Mouse (Mus musculus) kidney, embryonic 14.5 days (tissue): ENCODE measurements at regions not wholly inside any gene's neighbourhood (a gene's known extent, or its start where the extent isn't known, plus 50 kb on each side); places are given as distances from the start of the nearest gene placed in this dataset.

Experiments used
- ATAC-seq: fragments of 200-750 bp; cut with Nextera tagmentation; 2 replicates; pipeline ENCODE4 v1.8.0; 2017; ENCODE audit warnings: moderate number of reproducible peaks, mild to moderate bottlenecking, moderate TSS enrichment, moderate library complexity; ENCODE audit not compliant: low FRiP score, low TSS enrichment
- H3K27ac ChIP-seq: fragments of 300-500 bp; sonication (generic); 2 replicates; pipeline ENCODE4 v1.5.1; 2014; ENCODE audit warnings: low read depth, mild to moderate bottlenecking, low read length, moderate library complexity, mixed read lengths
- H3K27me3 ChIP-seq: fragments of 300-500 bp; sonication (generic); 2 replicates; pipeline ENCODE4 v1.6.1; 2014; ENCODE audit warnings: mild to moderate bottlenecking, low read length; ENCODE audit not compliant: control insufficient read depth, insufficient read depth
- H3K36me3 ChIP-seq: fragments of 300-500 bp; sonication (generic); 2 replicates; pipeline ENCODE4 v1.6.1; 2014; ENCODE audit warnings: low read length, mixed read lengths; ENCODE audit not compliant: control insufficient read depth, insufficient read depth
- H3K4me1 ChIP-seq: fragments of 300-500 bp; sonication (generic); 2 replicates; pipeline ENCODE4 v1.6.1; 2014; ENCODE audit warnings: low read length, mixed read lengths; ENCODE audit not compliant: control insufficient read depth, insufficient read depth
- H3K4me2 ChIP-seq: fragments of 300-500 bp; sonication (generic); replicated peaks from 2 replicates; pipeline ENCODE4 v1.6.1; 2014; ENCODE audit warnings: low read depth, mild to moderate bottlenecking, low read length
- H3K4me3 ChIP-seq: fragments of 300-500 bp; sonication (generic); 2 replicates; pipeline ENCODE4 v1.5.1; 2014; ENCODE audit warnings: mild to moderate bottlenecking, low read length
- H3K9ac ChIP-seq: fragments of 300-500 bp; sonication (generic); 2 replicates; pipeline ENCODE4 v1.6.1; 2014; ENCODE audit warnings: low read depth, mild to moderate bottlenecking, low read length, moderate library complexity
- H3K9me3 ChIP-seq: fragments of 300-500 bp; sonication (generic); 2 replicates; pipeline ENCODE4 v1.6.1; 2016; ENCODE audit warnings: low read length; ENCODE audit not compliant: control insufficient read depth
- WGBS: fragments of 180-500 bp; shearing (Covaris S2); extraction: QIAGEN DNeasy Blood & Tissue Kit; methylation state at CpG from one replicate; pipeline ENCODE4 v1.1.7; 2014; 5-methylcytosine and 5-hydroxymethylcytosine counted together

GRCm38 (mm10) chr1:71814141-71814540 is 161.1 kb upstream of the Fn1 start:
- H3K27me3 ChIP-seq: no peaks in the 10 kb centered on the region
- H3K4me3 ChIP-seq: no peak overlapping the region
- no peaks in the 10 kb centered on the region for H3K4me1 ChIP-seq
- H3K36me3 ChIP-seq: no peaks in the 10 kb centered on the region
- H3K9me3 ChIP-seq: no peaks in the 10 kb centered on the region
- H3K4me2 ChIP-seq: no peak overlapping the region
- WGBS: 82% methylated on average over 4 of the region's 4 CpGs
- no peak overlapping the region for H3K9ac ChIP-seq
- ATAC-seq: no peak
- no peak overlapping the region for H3K27ac ChIP-seq

- no peak overlapping the region for H3K4me3 ChIP-seq
- ATAC-seq: no peak
- H3K27ac ChIP-seq: no peak overlapping the region
- WGBS: 97% methylated on average over 11 of the region's 11 CpGs
- H3K4me2 ChIP-seq: no peak overlapping the region
- no peaks in the 10 kb centered on the region for H3K36me3 ChIP-seq
- H3K4me1 ChIP-seq: no peaks in the 10 kb centered on the region
- no peaks in the 10 kb centered on the region for H3K27me3 ChIP-seq
- H3K9me3 ChIP-seq: no peaks in the 10 kb centered on the region
- no peak overlapping the region for H3K9ac ChIP-seq
These were observed 159.2 kb upstream of the Fn1 start for GRCm38 (mm10) chr1:71812171-71812695.

GRCm38 (mm10) chr1:71811196-71811788 is 158.3 kb upstream of the Fn1 start:
- no peaks in the 10 kb centered on the region for H3K36me3 ChIP-seq
- 89% methylated on average over 11 of the region's 11 CpGs for WGBS
- H3K4me2 ChIP-seq: no peak overlapping the region
- H3K27me3 ChIP-seq: no peaks in the 10 kb centered on the region
- no peak overlapping the region for H3K4me3 ChIP-seq
- no peaks in the 10 kb centered on the region for H3K9me3 ChIP-seq
- no peak overlapping the region for H3K9ac ChIP-seq
- no peaks in the 10 kb centered on the region for H3K4me1 ChIP-seq
- H3K27ac ChIP-seq: no peak overlapping the region
- ATAC-seq: no peak

- WGBS: 81% methylated on average over 1 of the region's 1 CpGs
- Histone ChIP-seq H3K4me1 (no peaks in the 10 kb centered on the region), H3K27ac (no peak overlapping the region), H3K36me3 (no peaks in the 10 kb centered on the region), H3K4me2 (no peak overlapping the region), H3K9ac (no peak overlapping the region), H3K27me3 (no peaks in the 10 kb centered on the region), H3K9me3 (no peaks in the 10 kb centered on the region), H3K4me3 (no peak overlapping the region)
- ATAC-seq: no peak
These were observed 155.0 kb upstream of the Fn1 start for GRCm38 (mm10) chr1:71808005-71808404.

- no peak overlapping the region for H3K27ac ChIP-seq
- H3K36me3 ChIP-seq: no peaks in the 10 kb centered on the region
- H3K4me1 ChIP-seq: no peaks in the 10 kb centered on the region
- WGBS: 43% methylated on average over 4 of the region's 4 CpGs
- H3K27me3 ChIP-seq: no peaks in the 10 kb centered on the region
- no peak overlapping the region for H3K9ac ChIP-seq
- no peaks in the 10 kb centered on the region for H3K9me3 ChIP-seq
- no peak overlapping the region for H3K4me3 ChIP-seq
- ATAC-seq: no peak
- no peak overlapping the region for H3K4me2 ChIP-seq
These were observed 154.6 kb upstream of the Fn1 start for GRCm38 (mm10) chr1:71807586-71807985.

GRCm38 (mm10) chr1:71801283-71802066 is 148.5 kb upstream of the Fn1 start:
- Histone ChIP-seq H3K27me3 (no peaks in the 10 kb centered on the region), H3K4me1 (no peaks in the 10 kb centered on the region), H3K4me3 (no peak overlapping the region), H3K9ac (no peak overlapping the region), H3K27ac (no peak overlapping the region), H3K9me3 (no peaks in the 10 kb centered on the region), H3K36me3 (no peaks in the 10 kb centered on the region), H3K4me2 (no peak overlapping the region)
- ATAC-seq: no peak
- WGBS: 52% methylated on average over 9 of the region's 9 CpGs

- no peak overlapping the region for H3K4me3 ChIP-seq
- H3K4me2 ChIP-seq: no peak overlapping the region
- no peaks in the 10 kb centered on the region for H3K36me3 ChIP-seq
- H3K4me1 ChIP-seq: no peaks in the 10 kb centered on the region
- ATAC-seq: no peak
- no peak overlapping the region for H3K9ac ChIP-seq
- no peaks in the 10 kb centered on the region for H3K9me3 ChIP-seq
- H3K27ac ChIP-seq: no peak overlapping the region
- 57% methylated on average over 2 of the region's 2 CpGs for WGBS
- H3K27me3 ChIP-seq: no peaks in the 10 kb centered on the region
These were observed 147.6 kb upstream of the Fn1 start for GRCm38 (mm10) chr1:71800581-71800980.

GRCm38 (mm10) chr1:71798636-71799035 is 145.6 kb upstream of the Fn1 start:
- Histone ChIP-seq H3K4me2 (no peak overlapping the region), H3K27ac (no peak overlapping the region), H3K4me3 (no peak overlapping the region), H3K9ac (no peak overlapping the region), H3K27me3 (no peaks in the 10 kb centered on the region), H3K36me3 (no peaks in the 10 kb centered on the region), H3K4me1 (no peaks in the 10 kb centered on the region), H3K9me3 (no peaks in the 10 kb centered on the region)
- ATAC-seq: no peak
- 64% methylated on average over 9 of the region's 9 CpGs for WGBS

GRCm38 (mm10) chr1:71788408-71788807 is 135.4 kb upstream of the Fn1 start:
- ATAC-seq: no peak
- H3K9ac ChIP-seq: no peak overlapping the region
- H3K36me3 ChIP-seq: no peaks in the 10 kb centered on the region
- no peaks in the 10 kb centered on the region for H3K4me1 ChIP-seq
- no peaks in the 10 kb centered on the region for H3K27me3 ChIP-seq
- WGBS: 69% methylated on average over 1 of the region's 1 CpGs
- H3K4me3 ChIP-seq: no peak overlapping the region
- no peak overlapping the region for H3K27ac ChIP-seq
- H3K9me3 ChIP-seq: no peaks in the 10 kb centered on the region
- no peak overlapping the region for H3K4me2 ChIP-seq
